Mouse (Mus musculus) stomach, embryonic 14.5 days (tissue): ENCODE measurements around the gene CN725425. TPM values are rescaled to one million over a fixed set of nuclear protein-coding genes. Genes with fewer than 3 reads are reported as not detected.

Experiments used
- ATAC-seq: fragments of 200-750 bp; cut with Nextera tagmentation; 2 replicates; pipeline ENCODE4 v1.8.0; 2017; ENCODE audit warnings: low read depth, moderate TSS enrichment; ENCODE audit not compliant: insufficient number of reproducible peaks, insufficient read depth, low FRiP score
- H3K27ac ChIP-seq: fragments of 300-500 bp; sonication (generic); 2 replicates; pipeline ENCODE4 v1.5.1; 2014; ENCODE audit warnings: mild to moderate bottlenecking, low read length, moderate library complexity, mixed read lengths
- H3K27me3 ChIP-seq: fragments of 300-500 bp; sonication (generic); 2 replicates; pipeline ENCODE4 v1.6.1; 2014; ENCODE audit warnings: low read length, control low read depth, mixed read lengths; ENCODE audit not compliant: control insufficient read depth, insufficient read depth
- H3K36me3 ChIP-seq: fragments of 300-500 bp; sonication (generic); 2 replicates; pipeline ENCODE4 v1.6.1; 2014; ENCODE audit warnings: mild to moderate bottlenecking, control low read depth, low read length, moderate library complexity, mixed read lengths; ENCODE audit not compliant: control insufficient read depth, insufficient read depth
- H3K4me1 ChIP-seq: fragments of 300-500 bp; sonication (generic); 2 replicates; pipeline ENCODE4 v1.6.1; 2014; ENCODE audit warnings: low read length, control low read depth, mixed read lengths; ENCODE audit not compliant: control insufficient read depth, insufficient read depth
- H3K4me2 ChIP-seq: fragments of 300-500 bp; sonication (generic); replicated peaks from 2 replicates; pipeline ENCODE4 v1.6.1; 2014; ENCODE audit warnings: low read depth, low read length, control low read depth
- H3K4me3 ChIP-seq: fragments of 300-500 bp; sonication (generic); 2 replicates; pipeline ENCODE4 v1.5.1; 2014; ENCODE audit warnings: low read depth, low read length, control low read depth
- H3K9ac ChIP-seq: fragments of 300-500 bp; sonication (generic); replicated peaks from 2 replicates; pipeline ENCODE4 v1.6.1; 2014; ENCODE audit warnings: low read depth, mild to moderate bottlenecking, control low read depth, low read length, moderate library complexity, mixed read lengths
- H3K9me3 ChIP-seq: fragments of 300-500 bp; sonication (generic); 2 replicates; pipeline ENCODE4 v1.6.1; 2016; ENCODE audit warnings: low read depth, low read length, control low read depth; ENCODE audit not compliant: control insufficient read depth
- WGBS: fragments of 180-500 bp; shearing (Covaris S2); extraction: QIAGEN DNeasy Blood & Tissue Kit; methylation state at CpG from one replicate; pipeline ENCODE4 v1.1.7; 2014; 5-methylcytosine and 5-hydroxymethylcytosine counted together
- polyA plus RNA-seq: library from polyadenylated mRNA; unstranded; fragments of >200 nt; fragmentation: Nextera tagmentation; extraction: Ambion mirVana; gene quantifications from 2 replicates; pipeline ENCODE4 v1.2.1, GENCODE M21; 2014

Gene CN725425
- polyA plus RNA-seq = not detected in 2 replicates

- WGBS = 88% methylated on average over 30 of the region's 30 CpGs
- ATAC-seq = no peak
- H3K4me1 ChIP-seq = no peaks in the 10 kb centered on the region
- no peaks in the 10 kb centered on the region for H3K9me3 ChIP-seq
- no peak within 1 kb of the TSS for H3K4me3 ChIP-seq
- H3K27ac ChIP-seq = no peak within 1 kb of the TSS
- H3K9ac ChIP-seq = no peak within 1 kb of the TSS
- no peaks in the 10 kb centered on the region for H3K27me3 ChIP-seq
- H3K36me3 ChIP-seq = no peaks in the 10 kb centered on the region
- H3K4me2 ChIP-seq = no peak within 1 kb of the TSS
Measured at GRCm38 (mm10) chr15:91199256-91199905, at the start of gene CN725425. CN725425 (plus strand) TSS chr15:91199494.

- no peaks in the 10 kb centered on the region; the same call in 1 of the 2 replicates for H3K9me3 ChIP-seq
- no peak for ATAC-seq
- no peak overlapping the region for H3K27ac ChIP-seq
- no peaks in the 10 kb centered on the region for H3K36me3 ChIP-seq
- H3K4me1 ChIP-seq = no peaks in the 10 kb centered on the region
- H3K27me3 ChIP-seq = no peaks in the 10 kb centered on the region
- no peak overlapping the region for H3K9ac ChIP-seq
- 46% methylated on average over 1 of the region's 1 CpGs for WGBS
- H3K4me3 ChIP-seq = no peak overlapping the region
- no peak overlapping the region for H3K4me2 ChIP-seq
Measured at GRCm38 (mm10) chr15:91152592-91152991, 46.7 kb upstream of the CN725425 start.

GRCm38 (mm10) chr15:91153311-91153710 lies 46.0 kb upstream of the CN725425 start:
- Histone ChIP-seq H3K36me3 (no peaks in the 10 kb centered on the region), H3K4me2 (no peak overlapping the region), H3K9me3 (no peaks in the 10 kb centered on the region; the same call in 1 of the 2 replicates), H3K4me1 (no peaks in the 10 kb centered on the region), H3K9ac (no peak overlapping the region), H3K4me3 (no peak overlapping the region), H3K27ac (no peak overlapping the region), H3K27me3 (no peaks in the 10 kb centered on the region)
- no peak for ATAC-seq
- WGBS = 73% methylated on average over 3 of the region's 3 CpGs

GRCm38 (mm10) chr15:91161153-91161552 lies 38.1 kb upstream of the CN725425 start:
- Histone ChIP-seq H3K4me2 (no peak overlapping the region), H3K36me3 (no peaks in the 10 kb centered on the region), H3K4me3 (no peak overlapping the region), H3K4me1 (no peaks in the 10 kb centered on the region), H3K27ac (no peak overlapping the region), H3K9ac (no peak overlapping the region), H3K9me3 (no peaks in the 10 kb centered on the region; the same call in 1 of the 2 replicates), H3K27me3 (no peaks in the 10 kb centered on the region)
- no peak for ATAC-seq
- WGBS = 86% methylated on average over 5 of the region's 5 CpGs

GRCm38 (mm10) chr15:91163454-91163853 lies 35.8 kb upstream of the CN725425 start:
- Histone ChIP-seq H3K4me2 (no peak overlapping the region), H3K9me3 (no peaks in the 10 kb centered on the region), H3K4me1 (no peaks in the 10 kb centered on the region), H3K4me3 (no peak overlapping the region), H3K27me3 (no peaks in the 10 kb centered on the region), H3K36me3 (no peaks in the 10 kb centered on the region), H3K27ac (no peak overlapping the region), H3K9ac (no peak overlapping the region)
- WGBS = 86% methylated on average over 2 of the region's 2 CpGs
- no peak for ATAC-seq

GRCm38 (mm10) chr15:91165021-91165420 lies 34.3 kb upstream of the CN725425 start:
- Histone ChIP-seq H3K4me1 (no peaks in the 10 kb centered on the region), H3K27ac (no peak overlapping the region), H3K4me2 (no peak overlapping the region), H3K9me3 (no peaks in the 10 kb centered on the region), H3K9ac (no peak overlapping the region), H3K27me3 (no peaks in the 10 kb centered on the region), H3K4me3 (no peak overlapping the region), H3K36me3 (no peaks in the 10 kb centered on the region)
- 10% methylated on average over 5 of the region's 5 CpGs for WGBS
- no peak for ATAC-seq

GRCm38 (mm10) chr15:91167850-91168562 lies 31.3 kb upstream of the CN725425 start:
- Histone ChIP-seq H3K9ac (no peak overlapping the region), H3K27me3 (no peaks in the 10 kb centered on the region), H3K4me2 (no peak overlapping the region), H3K4me3 (no peak overlapping the region), H3K36me3 (no peaks in the 10 kb centered on the region), H3K27ac (no peak overlapping the region), H3K9me3 (no peaks in the 10 kb centered on the region), H3K4me1 (no peaks in the 10 kb centered on the region)
- 83% methylated on average over 13 of the region's 13 CpGs for WGBS
- ATAC-seq = no peak

GRCm38 (mm10) chr15:91170602-91171328 lies 28.5 kb upstream of the CN725425 start:
- H3K9me3 ChIP-seq = no peaks in the 10 kb centered on the region
- H3K27me3 ChIP-seq = no peaks in the 10 kb centered on the region
- no peak overlapping the region for H3K4me2 ChIP-seq
- no peaks in the 10 kb centered on the region for H3K36me3 ChIP-seq
- no peaks in the 10 kb centered on the region for H3K4me1 ChIP-seq
- WGBS = 79% methylated on average over 9 of the region's 9 CpGs
- no peak overlapping the region for H3K9ac ChIP-seq
- no peak overlapping the region for H3K27ac ChIP-seq
- ATAC-seq = no peak
- H3K4me3 ChIP-seq = no peak overlapping the region
